Mouse (Mus musculus): Measurements from ENCODE around the gene Lrmp. TPM values are rescaled to one million over a fixed set of nuclear protein-coding genes. Genes with fewer than 3 reads are reported as not detected.

Gene Lrmp
- polyA plus RNA-seq, 1 experiment from 2014 or later, result 1.4 TPM

DNA sequence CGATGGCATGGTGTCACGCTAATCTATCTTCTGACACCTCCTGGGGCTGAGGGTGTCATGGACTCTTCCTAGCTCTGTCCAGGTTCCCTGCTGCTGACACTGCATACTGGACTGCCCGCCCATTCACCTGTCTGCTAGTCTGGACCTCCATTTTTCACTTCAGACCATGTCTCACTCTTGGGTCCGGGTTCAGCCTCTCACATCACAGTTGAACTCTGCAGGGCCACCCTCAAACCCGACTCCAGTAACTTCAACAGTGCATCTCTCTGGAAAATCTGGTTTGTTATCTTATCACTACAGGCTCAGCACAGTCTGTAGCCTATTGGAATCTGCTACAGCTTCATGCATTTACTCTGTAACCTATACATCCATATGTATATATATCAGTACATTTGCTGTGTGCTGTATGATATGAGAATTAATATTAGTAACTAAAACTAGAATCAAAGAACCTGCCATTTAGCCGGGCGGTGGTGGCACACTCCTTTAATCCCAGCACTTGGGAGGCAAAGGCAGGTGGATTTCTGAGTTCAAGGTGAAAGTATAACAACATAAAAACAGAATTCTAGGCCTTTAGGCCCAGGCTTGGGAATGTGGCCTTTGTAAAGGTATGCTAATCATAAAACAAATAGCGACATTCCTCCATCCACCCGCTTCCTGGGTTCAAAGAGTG is 36.2 kb upstream of the Lrmp start:
- no peak overlapping the region for H3K27ac ChIP-seq (ENCODE audit: low read depth, low read length)
- H3K4me2 ChIP-seq, result no peak overlapping the region
- H3K9me3 ChIP-seq (ENCODE audit: control insufficient read depth, low read length), result no peaks in the 10 kb centered on the region
- H3K4me1 ChIP-seq (ENCODE audit: control insufficient read depth, insufficient read depth, low read length), result peaks cover 9% of the 10 kb centered on the region; the same call in 1 of the 2 replicates
- ATAC-seq (ENCODE audit: low FRiP score) (no peak), DNase-seq (ENCODE audit: low spot score, missing footprints) (peak; percentile 21)
- H3K36me3 ChIP-seq (ENCODE audit: control insufficient read depth, insufficient read depth, low read length), result no peaks in the 10 kb centered on the region
- H3K27me3 ChIP-seq (ENCODE audit: control insufficient read depth, insufficient read depth, low read length), result no peaks in the 10 kb centered on the region
- no peak overlapping the region for H3K4me3 ChIP-seq (ENCODE audit: low read depth, low read length)
- 81% methylated on average over 8 of the region's 9 CpGs for WGBS
- H3K9ac ChIP-seq (ENCODE audit: low read length), result no peak overlapping the region

DNA sequence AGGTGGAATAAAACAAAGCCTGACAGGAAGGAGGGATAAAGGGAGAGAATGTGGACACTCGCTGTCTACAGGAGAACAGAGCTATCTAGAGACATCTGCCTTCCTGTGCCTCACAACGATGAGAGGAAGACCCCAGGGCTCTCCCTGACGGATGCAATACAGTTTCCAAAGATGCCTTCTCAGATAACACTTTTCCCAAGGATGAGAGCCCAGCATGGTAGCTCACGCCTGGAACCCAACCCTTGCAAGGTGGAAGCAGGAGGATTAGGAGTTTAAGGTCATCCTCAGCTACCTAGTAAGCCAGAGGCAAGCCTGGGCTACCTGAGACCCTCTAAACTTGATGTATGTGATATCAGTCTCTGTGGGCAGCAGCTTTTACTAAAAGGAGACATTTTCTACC is 33.7 kb upstream of the Lrmp start:
- no peaks in the 10 kb centered on the region for H3K9me3 ChIP-seq (ENCODE audit: control insufficient read depth, low read length)
- no peaks in the 10 kb centered on the region for H3K36me3 ChIP-seq (ENCODE audit: control insufficient read depth, insufficient read depth, low read length)
- DNase-seq (ENCODE audit: low spot score, missing footprints) (no peak), ATAC-seq (ENCODE audit: low FRiP score) (no peak)
- H3K9ac ChIP-seq (ENCODE audit: low read length), result no peak overlapping the region
- no peak overlapping the region for H3K27ac ChIP-seq (ENCODE audit: low read depth, low read length)
- no peak overlapping the region for H3K4me3 ChIP-seq (ENCODE audit: low read depth, low read length)
- H3K27me3 ChIP-seq (ENCODE audit: control insufficient read depth, insufficient read depth, low read length), result no peaks in the 10 kb centered on the region
- 82% methylated on average over 4 of the region's 4 CpGs for WGBS
- no peaks in the 10 kb centered on the region for H3K4me1 ChIP-seq (ENCODE audit: control insufficient read depth, insufficient read depth, low read length)
- no peak overlapping the region for H3K4me2 ChIP-seq

DNA sequence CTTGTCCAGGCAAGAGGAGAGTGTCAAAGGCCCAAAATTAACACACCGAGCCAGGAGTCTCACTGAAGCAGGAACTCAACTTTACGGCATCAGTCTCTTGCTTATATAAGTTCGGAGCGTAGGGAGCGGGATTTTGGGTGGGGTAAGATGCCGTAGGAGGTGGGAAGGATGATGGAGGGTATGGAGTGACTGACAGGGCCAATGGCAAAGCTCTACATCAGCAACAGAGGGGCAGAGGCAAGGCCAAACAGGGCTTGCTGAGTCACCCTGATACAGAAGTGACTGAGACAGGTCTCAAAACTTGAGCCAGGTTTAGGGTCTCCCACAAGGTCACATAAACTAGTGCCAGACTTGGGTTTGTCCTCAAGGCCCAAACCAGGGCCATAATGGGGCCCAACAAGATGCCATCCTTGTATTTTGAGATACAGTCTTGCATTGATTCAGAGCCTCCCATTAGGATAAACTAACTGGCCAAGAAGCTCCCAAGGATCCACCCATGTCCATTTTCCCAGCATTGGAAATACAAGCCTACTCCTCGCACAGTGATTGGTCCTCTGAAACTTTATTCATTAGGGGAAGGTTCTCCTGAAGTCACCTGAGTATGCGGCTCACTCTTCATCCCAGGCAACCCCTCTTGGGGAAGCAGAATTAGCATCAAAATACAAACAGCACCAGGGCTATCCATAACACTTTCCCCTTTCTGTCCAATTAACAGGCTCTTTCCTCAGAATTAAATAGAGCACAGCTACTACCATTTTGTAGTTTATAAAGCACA is 30.9 kb upstream of the Lrmp start:
- Histone ChIP-seq H3K27me3 (ENCODE audit: control insufficient read depth, insufficient read depth, low read length) (no peaks in the 10 kb centered on the region), H3K9ac (ENCODE audit: low read length) (no peak overlapping the region), H3K4me1 (ENCODE audit: control insufficient read depth, insufficient read depth, low read length) (no peaks in the 10 kb centered on the region), H3K4me3 (ENCODE audit: low read depth, low read length) (no peak overlapping the region), H3K9me3 (ENCODE audit: control insufficient read depth, low read length) (no peaks in the 10 kb centered on the region), H3K27ac (ENCODE audit: low read depth, low read length) (no peak overlapping the region), H3K4me2 (no peak overlapping the region), H3K36me3 (ENCODE audit: control insufficient read depth, insufficient read depth, low read length) (no peaks in the 10 kb centered on the region)
- WGBS, result 91% methylated on average over 8 of the region's 8 CpGs
- DNase-seq (ENCODE audit: low spot score, missing footprints), result no peak
- no peak for ATAC-seq (ENCODE audit: low FRiP score)

DNA sequence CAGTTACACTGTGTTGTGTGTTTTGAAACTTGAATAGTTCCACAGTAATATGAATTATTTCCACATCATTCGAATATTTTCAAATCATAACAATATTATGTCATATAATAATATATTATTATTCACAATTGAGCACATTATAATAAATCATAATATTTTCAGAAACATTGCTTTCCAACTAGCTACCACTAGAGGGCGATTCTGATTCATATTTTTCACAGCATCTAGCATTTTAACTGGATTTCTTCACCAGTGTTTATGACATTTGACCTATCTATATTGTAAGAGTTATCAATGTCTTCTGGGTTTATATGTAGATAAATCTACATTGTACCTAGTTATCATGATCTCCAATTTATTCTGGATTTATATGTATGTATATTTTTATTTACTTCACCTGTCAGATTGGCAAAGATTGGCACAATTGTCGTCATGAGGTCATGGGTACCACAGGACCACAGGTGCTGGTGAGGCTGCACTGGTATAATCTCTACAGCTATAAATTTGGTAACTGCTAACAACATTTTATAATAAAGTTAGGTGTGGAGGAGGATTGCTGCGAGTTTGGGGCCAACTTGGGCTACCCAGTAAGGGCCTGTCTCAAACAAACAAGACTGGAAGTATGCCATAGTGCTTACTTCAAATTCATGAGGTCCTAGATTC is 26.9 kb upstream of the Lrmp start:
- WGBS, result 45% methylated on average over 4 of the region's 4 CpGs
- Histone ChIP-seq H3K4me3 (ENCODE audit: low read depth, low read length) (no peak overlapping the region), H3K9ac (ENCODE audit: low read length) (no peak overlapping the region), H3K9me3 (ENCODE audit: control insufficient read depth, low read length) (no peaks in the 10 kb centered on the region), H3K36me3 (ENCODE audit: control insufficient read depth, insufficient read depth, low read length) (no peaks in the 10 kb centered on the region), H3K4me2 (no peak overlapping the region), H3K4me1 (ENCODE audit: control insufficient read depth, insufficient read depth, low read length) (no peaks in the 10 kb centered on the region), H3K27me3 (ENCODE audit: control insufficient read depth, insufficient read depth, low read length) (no peaks in the 10 kb centered on the region), H3K27ac (ENCODE audit: low read depth, low read length) (no peak overlapping the region)
- DNase-seq (ENCODE audit: low spot score, missing footprints) (peak; percentile 71), ATAC-seq (ENCODE audit: low FRiP score) (no peak)

DNA sequence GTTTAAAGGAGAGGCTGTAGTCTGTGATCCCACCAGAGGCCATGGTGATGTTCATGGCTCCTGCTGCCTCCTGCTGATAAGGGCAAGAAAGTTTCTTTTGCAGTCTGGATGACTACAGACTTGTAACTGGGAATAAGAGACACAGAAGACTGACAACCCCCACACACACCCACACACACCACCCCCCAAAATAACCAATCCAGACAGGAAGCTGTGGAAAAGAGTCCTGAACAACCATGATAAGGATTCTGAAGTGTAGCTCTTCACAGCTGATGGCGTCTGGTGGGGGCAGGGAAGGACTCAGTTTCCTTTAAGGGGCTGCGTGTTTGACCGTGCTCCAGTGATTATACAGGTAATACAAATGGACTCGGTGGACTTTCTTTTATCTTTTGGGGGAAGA is 26.1 kb upstream of the Lrmp start:
- H3K4me3 ChIP-seq (ENCODE audit: low read depth, low read length), result no peak overlapping the region
- ATAC-seq (ENCODE audit: low FRiP score), result no peak
- no peaks in the 10 kb centered on the region for H3K27me3 ChIP-seq (ENCODE audit: control insufficient read depth, insufficient read depth, low read length)
- WGBS, result 81% methylated on average over 4 of the region's 4 CpGs
- no peaks in the 10 kb centered on the region for H3K4me1 ChIP-seq (ENCODE audit: control insufficient read depth, insufficient read depth, low read length)
- H3K36me3 ChIP-seq (ENCODE audit: control insufficient read depth, insufficient read depth, low read length), result no peaks in the 10 kb centered on the region
- H3K9ac ChIP-seq (ENCODE audit: low read length), result no peak overlapping the region
- H3K9me3 ChIP-seq (ENCODE audit: control insufficient read depth, low read length), result no peaks in the 10 kb centered on the region
- no peak overlapping the region for H3K4me2 ChIP-seq
- DNase-seq (ENCODE audit: low spot score, missing footprints), result peak; percentile 68
- H3K27ac ChIP-seq (ENCODE audit: low read depth, low read length), result no peak overlapping the region

DNA sequence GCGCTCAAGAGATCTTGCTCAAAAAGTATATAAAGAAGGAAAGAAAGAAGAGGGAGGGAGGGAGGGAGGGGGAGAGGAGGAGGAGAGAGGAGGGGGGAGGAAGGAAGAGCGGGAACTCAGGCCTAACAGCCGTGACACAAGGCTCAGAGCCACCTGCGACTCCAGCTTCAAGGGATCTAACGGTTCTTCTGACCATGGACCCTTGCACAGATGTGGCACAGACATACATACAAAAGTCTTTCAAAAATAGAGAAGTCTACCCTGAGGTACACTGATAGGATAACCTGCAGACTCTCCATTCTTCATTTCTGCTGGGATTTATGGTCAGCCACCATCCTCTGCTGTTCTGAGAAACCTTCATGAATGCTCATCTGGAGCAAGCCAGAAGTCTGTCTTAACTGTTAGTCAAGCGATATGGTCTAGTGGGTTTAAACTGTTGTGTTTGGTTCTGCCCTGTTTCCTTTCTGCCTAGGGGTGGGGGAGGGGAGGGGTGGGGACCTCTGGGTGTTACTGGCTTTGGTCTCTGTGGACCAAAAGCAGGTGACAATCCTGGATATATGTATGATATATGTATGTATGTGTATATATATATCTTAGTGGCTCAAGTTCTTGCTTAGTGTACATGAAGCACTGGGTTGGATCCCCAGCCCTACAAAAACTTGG is 25.1 kb upstream of the Lrmp start:
- H3K36me3 ChIP-seq (ENCODE audit: control insufficient read depth, insufficient read depth, low read length), result no peaks in the 10 kb centered on the region
- no peak overlapping the region for H3K4me2 ChIP-seq
- DNase-seq (ENCODE audit: low spot score, missing footprints) (no peak), ATAC-seq (ENCODE audit: low FRiP score) (no peak)
- no peak overlapping the region for H3K9ac ChIP-seq (ENCODE audit: low read length)
- H3K27ac ChIP-seq (ENCODE audit: low read depth, low read length), result no peak overlapping the region
- no peak overlapping the region for H3K4me3 ChIP-seq (ENCODE audit: low read depth, low read length)
- H3K9me3 ChIP-seq (ENCODE audit: control insufficient read depth, low read length), result no peaks in the 10 kb centered on the region
- 64% methylated on average over 6 of the region's 6 CpGs for WGBS
- no peaks in the 10 kb centered on the region for H3K4me1 ChIP-seq (ENCODE audit: control insufficient read depth, insufficient read depth, low read length)
- H3K27me3 ChIP-seq (ENCODE audit: control insufficient read depth, insufficient read depth, low read length), result no peaks in the 10 kb centered on the region

DNA sequence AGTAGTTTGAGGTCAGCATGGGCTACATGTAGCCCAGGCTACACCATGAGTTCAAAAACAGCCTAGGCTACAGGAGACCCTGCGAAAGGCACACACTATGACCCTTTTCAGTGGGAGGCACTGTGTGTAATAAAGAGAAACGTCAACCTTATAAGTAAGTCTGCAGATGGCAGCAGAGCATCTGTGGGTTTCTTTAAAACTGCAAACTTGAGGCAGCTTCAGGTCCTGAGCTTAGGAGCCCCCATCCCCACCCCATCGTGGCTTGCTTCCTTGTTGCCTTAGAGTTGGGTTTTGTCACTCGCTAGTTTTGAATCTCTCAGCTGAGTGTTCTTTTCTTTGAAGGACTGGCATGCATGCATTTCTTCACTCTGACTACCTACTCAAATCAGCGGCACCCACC is 24.5 kb upstream of the Lrmp start:
- no peaks in the 10 kb centered on the region for H3K4me1 ChIP-seq (ENCODE audit: control insufficient read depth, insufficient read depth, low read length)
- H3K9me3 ChIP-seq (ENCODE audit: control insufficient read depth, low read length), result no peaks in the 10 kb centered on the region
- H3K4me2 ChIP-seq, result no peak overlapping the region
- H3K4me3 ChIP-seq (ENCODE audit: low read depth, low read length), result no peak overlapping the region
- DNase-seq (ENCODE audit: low spot score, missing footprints), result no peak
- ATAC-seq (ENCODE audit: low FRiP score), result no peak
- no peaks in the 10 kb centered on the region for H3K27me3 ChIP-seq (ENCODE audit: control insufficient read depth, insufficient read depth, low read length)
- no peaks in the 10 kb centered on the region for H3K36me3 ChIP-seq (ENCODE audit: control insufficient read depth, insufficient read depth, low read length)
- H3K9ac ChIP-seq (ENCODE audit: low read length), result no peak overlapping the region
- WGBS, result 81% methylated on average over 5 of the region's 5 CpGs
- no peak overlapping the region for H3K27ac ChIP-seq (ENCODE audit: low read depth, low read length)

DNA sequence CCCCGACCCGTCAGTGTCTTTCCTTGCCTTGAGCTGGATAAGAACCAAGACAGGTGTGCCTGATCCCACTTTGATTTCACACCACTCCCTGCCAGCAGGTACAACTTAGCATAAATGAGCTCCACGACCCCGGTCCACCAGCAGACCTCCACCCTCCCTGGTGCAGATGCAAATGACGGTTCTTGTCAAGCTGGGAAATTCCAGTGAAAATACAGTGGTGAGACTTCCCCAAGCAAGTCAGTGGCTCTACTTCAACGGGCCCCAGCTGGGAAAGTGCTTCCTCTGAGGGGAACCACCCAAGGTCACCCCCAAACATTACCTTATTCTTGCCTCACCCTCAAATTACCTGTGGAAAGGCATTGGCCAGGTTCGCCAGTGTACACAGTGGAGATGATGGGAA is 23.5 kb upstream of the Lrmp start:
- no peaks in the 10 kb centered on the region for H3K9me3 ChIP-seq (ENCODE audit: control insufficient read depth, low read length)
- ATAC-seq (ENCODE audit: low FRiP score), result no peak
- WGBS, result 83% methylated on average over 7 of the region's 7 CpGs

More for the DNA sequence above, 23.5 kb upstream of the Lrmp start:
- Histone ChIP-seq H3K9ac (ENCODE audit: low read length) (no peak overlapping the region), H3K36me3 (ENCODE audit: control insufficient read depth, insufficient read depth, low read length) (no peaks in the 10 kb centered on the region), H3K4me3 (ENCODE audit: low read depth, low read length) (no peak overlapping the region), H3K4me1 (ENCODE audit: control insufficient read depth, insufficient read depth, low read length) (no peaks in the 10 kb centered on the region), H3K27ac (ENCODE audit: low read depth, low read length) (no peak overlapping the region), H3K27me3 (ENCODE audit: control insufficient read depth, insufficient read depth, low read length) (no peaks in the 10 kb centered on the region), H3K4me2 (no peak overlapping the region)
- DNase-seq (ENCODE audit: low spot score, missing footprints), result peak; percentile 69

All from midbrain, embryonic 11.5 days (tissue).